Mouse (Mus musculus): ENCODE measurements around the gene Ssh1.

DNA sequence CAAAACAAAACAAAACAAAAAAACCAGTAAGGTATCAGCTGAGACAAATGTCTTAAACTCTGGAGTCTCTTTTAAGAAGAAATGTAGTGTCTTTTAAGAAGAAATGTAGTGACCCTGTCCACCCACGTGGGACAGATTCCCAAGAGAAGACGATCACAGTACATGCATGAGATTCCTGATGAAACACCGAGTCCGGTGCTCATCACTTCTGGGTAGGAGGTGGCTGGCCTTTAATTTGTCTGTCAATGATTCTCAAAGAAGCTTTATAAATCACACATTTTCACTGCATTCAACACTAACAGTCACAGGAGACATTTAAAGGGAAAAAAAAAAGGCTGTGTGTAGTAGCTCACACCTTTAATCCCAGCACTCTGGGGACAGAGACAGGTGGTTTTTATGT, 103.8 kb downstream of the Ssh1 start:
- TF ChIP-seq CTCF (IDR thresholded peaks at IDR 0.05; ENCODE audit: extremely low read depth, insufficient read depth, insufficient read length, insufficient replicate concordance): no peak
- TF ChIP-seq POLR2A (IDR thresholded peaks at IDR 0.05; ENCODE audit: low read depth, low read length): no peak

Measured in spleen, adult 2 months (tissue).